Mouse (Mus musculus) ES-E14 (cell line): Measurements from ENCODE around the gene Bpifb1.

Experiments used
- CHD2 ChIP-seq: IDR thresholded peaks from 2 replicates; pipeline ENCODE4 v1.6.1; 2014; ENCODE audit warnings: mild to moderate bottlenecking, low read depth, low read length, inconsistent platforms
- HCFC1 ChIP-seq: IDR thresholded peaks from 2 replicates; pipeline ENCODE4 v1.6.1; 2012; ENCODE audit warnings: low read length, inconsistent platforms, borderline replicate concordance; ENCODE audit not compliant: insufficient read depth
- MAFK ChIP-seq: IDR thresholded peaks from 2 replicates; pipeline ENCODE4 v1.6.1; 2014; ENCODE audit warnings: mild to moderate bottlenecking, low read depth, low read length, inconsistent platforms; ENCODE audit not compliant: insufficient read depth
- ZC3H11A ChIP-seq: IDR thresholded peaks from 2 replicates; pipeline ENCODE4 v1.6.1; 2012; ENCODE audit warnings: low read depth, mild to moderate bottlenecking, inconsistent platforms, low read length, borderline replicate concordance
- ZNF384 ChIP-seq: IDR thresholded peaks from 2 replicates; pipeline ENCODE4 v1.6.1; 2012; ENCODE audit warnings: low read depth, low read length, inconsistent platforms

DNA sequence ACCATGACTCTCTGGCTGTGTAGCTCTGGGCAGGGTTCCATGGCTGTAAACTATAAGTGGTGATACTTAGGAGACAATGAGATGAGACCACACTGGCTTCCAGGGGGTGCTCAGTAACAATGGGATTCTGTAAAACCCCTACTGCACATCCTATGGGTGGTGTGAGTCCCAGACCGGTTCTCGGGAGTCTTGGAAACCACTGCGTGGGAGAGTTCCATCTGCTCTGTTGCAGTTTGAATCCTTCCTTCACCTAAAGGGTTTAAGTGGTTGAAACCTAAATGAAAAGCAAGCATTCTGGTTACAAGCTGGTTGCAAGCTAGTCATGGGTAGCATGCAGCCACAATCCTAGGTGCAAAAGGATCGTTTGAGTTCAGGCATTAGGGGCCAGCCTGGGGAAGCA, 21.3 kb downstream of the Bpifb1 start:
- TF ChIP-seq CHD2 (no peak), HCFC1 (no peak), ZC3H11A (no peak), ZNF384 (no peak), MAFK (no peak)
